Mouse (Mus musculus): ENCODE measurements around the gene Golgb1. TPM values are rescaled to one million over a fixed set of nuclear protein-coding genes. Genes with fewer than 3 reads are reported as not detected.

Gene Golgb1
- polyA plus RNA-seq, 1 experiment from 2014 or later, result 97.2 TPM

DNA sequence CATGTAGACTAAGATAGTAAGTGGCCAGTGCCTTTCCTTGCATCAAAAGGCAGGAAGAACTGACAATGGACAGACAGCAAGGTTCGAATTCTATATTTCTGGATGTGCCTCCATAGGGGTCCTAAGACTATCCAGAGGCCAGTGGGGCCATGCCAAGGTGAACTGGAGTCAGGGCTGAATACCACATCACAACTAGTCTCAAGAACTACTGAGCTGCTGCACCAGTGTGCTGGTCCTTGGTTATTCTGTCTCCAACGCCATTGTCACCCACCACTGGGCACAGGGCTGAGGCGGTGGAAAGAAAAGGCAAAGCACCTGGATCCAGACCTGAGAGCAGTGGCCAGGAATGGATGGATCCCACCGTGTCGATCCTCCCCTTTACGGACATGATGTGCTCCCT, 57.6 kb downstream of the Golgb1 start:
- Histone ChIP-seq H3K4me2 (ENCODE audit: low read depth, low read length) (no peak overlapping the region), H3K9me3 (ENCODE audit: control insufficient read depth, low read length) (no peaks in the 10 kb centered on the region), H3K36me3 (ENCODE audit: control insufficient read depth, insufficient read depth, low read length) (peaks cover 19% of the 10 kb centered on the region), H3K4me3 (ENCODE audit: low read length) (no peak overlapping the region), H3K27me3 (ENCODE audit: control insufficient read depth, insufficient read depth, low read depth, low read length) (no peaks in the 10 kb centered on the region), H3K4me1 (replicated peaks; ENCODE audit: control insufficient read depth, insufficient read depth, low read length) (no peaks in the 10 kb centered on the region; the same call in 1 of the 2 replicates), H3K9ac (ENCODE audit: low read length) (no peak overlapping the region), H3K27ac (ENCODE audit: low read length) (no peak overlapping the region)
- ATAC-seq (ENCODE audit: low read depth), result no peak
- WGBS, result 89% methylated on average over 6 of the region's 6 CpGs

GRCm38 (mm10) chr16:36934131-36934840, 59.3 kb downstream of the Golgb1 start:
- Histone ChIP-seq H3K4me1 (replicated peaks; ENCODE audit: control insufficient read depth, insufficient read depth, low read length) (no peaks in the 10 kb centered on the region; the same call in 1 of the 2 replicates), H3K9me3 (ENCODE audit: control insufficient read depth, low read length) (no peaks in the 10 kb centered on the region), H3K9ac (ENCODE audit: low read length) (no peak overlapping the region), H3K27me3 (ENCODE audit: control insufficient read depth, insufficient read depth, low read depth, low read length) (no peaks in the 10 kb centered on the region), H3K4me3 (ENCODE audit: low read length) (no peak overlapping the region), H3K27ac (ENCODE audit: low read length) (no peak overlapping the region), H3K4me2 (ENCODE audit: low read depth, low read length) (no peak overlapping the region), H3K36me3 (ENCODE audit: control insufficient read depth, insufficient read depth, low read length) (peaks cover 9% of the 10 kb centered on the region)
- peak; percentile 52 for ATAC-seq (ENCODE audit: low read depth)
- WGBS, result 37% methylated on average over 6 of the region's 6 CpGs

DNA sequence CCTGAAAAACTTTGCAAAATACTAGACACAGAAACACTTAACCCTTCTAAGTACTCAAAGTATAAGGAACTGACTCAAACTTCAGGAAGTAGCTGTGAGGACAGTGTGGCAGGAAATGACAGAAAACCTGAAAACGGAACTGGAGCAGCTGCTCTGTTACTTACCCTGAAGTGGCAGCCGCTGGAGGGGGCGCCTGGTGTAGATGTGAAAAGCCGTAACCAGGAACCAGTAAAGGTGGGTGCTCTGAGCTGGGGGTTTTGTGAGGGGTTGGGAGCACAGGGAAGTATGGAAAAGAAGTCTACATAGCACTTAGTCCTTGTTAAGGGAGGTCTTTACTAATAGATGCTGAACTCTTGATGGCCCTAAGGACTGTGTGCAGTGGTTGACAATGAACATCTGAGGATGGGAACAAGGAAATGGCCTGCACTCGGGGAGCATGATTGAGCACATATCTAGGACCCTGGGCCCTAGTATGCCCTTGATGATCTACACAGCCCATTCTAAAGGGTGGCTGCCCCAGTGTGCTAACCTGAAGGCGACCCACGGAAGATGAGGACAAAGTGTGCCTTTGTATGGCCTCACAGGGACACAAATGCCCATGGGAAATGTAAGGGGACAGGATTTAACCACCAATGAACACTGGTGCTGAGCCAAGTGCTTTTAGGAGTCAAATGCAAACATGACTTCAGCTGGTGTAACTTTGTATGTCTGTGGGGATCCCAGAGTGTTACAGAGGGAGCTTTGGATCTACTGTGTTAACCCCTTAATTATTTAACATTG, 60.1 kb downstream of the Golgb1 start, which contains the start of gene Hcls1:
TSS of gene Hcls1 (plus strand) at position 143 of the 780 bp plus-strand sequence.
- no peak for ATAC-seq (ENCODE audit: low read depth)
- Histone ChIP-seq H3K36me3 (ENCODE audit: control insufficient read depth, insufficient read depth, low read length) (peaks cover 5% of the 10 kb centered on the region; the same call in 1 of the 2 replicates), H3K9me3 (ENCODE audit: control insufficient read depth, low read length) (no peaks in the 10 kb centered on the region), H3K4me3 (ENCODE audit: low read length) (no peak within 1 kb of the TSS), H3K4me1 (replicated peaks; ENCODE audit: control insufficient read depth, insufficient read depth, low read length) (no peaks in the 10 kb centered on the region; the same call in 1 of the 2 replicates), H3K9ac (ENCODE audit: low read length) (no peak within 1 kb of the TSS), H3K4me2 (ENCODE audit: low read depth, low read length) (no peak within 1 kb of the TSS), H3K27ac (ENCODE audit: low read length) (no peak within 1 kb of the TSS), H3K27me3 (ENCODE audit: control insufficient read depth, insufficient read depth, low read depth, low read length) (no peaks in the 10 kb centered on the region)
- 52% methylated on average over 7 of the region's 7 CpGs for WGBS

DNA sequence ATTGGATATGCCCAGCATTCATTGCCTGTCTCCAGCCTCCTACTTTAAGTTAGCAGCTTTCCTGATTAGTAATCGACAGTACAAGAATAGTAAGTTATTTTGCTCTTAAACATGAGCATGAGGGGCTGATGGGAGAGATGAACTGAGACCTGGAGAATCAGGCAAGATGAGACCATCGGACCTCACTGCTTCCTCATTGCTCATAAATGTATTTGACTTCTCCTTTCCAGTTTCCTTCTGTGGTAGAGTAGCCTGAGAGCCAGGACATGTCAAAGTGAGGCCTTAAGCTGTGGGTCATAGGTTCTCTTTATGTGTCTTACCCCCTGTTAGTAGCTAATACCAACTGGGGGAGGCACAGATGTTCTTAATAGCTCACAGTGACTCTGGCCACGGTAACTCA, 60.9 kb downstream of the Golgb1 start:
- Histone ChIP-seq H3K4me2 (ENCODE audit: low read depth, low read length) (no peak overlapping the region), H3K4me1 (replicated peaks; ENCODE audit: control insufficient read depth, insufficient read depth, low read length) (no peaks in the 10 kb centered on the region; the same call in 1 of the 2 replicates), H3K9ac (ENCODE audit: low read length) (no peak overlapping the region), H3K36me3 (ENCODE audit: control insufficient read depth, insufficient read depth, low read length) (peaks cover 5% of the 10 kb centered on the region; the same call in 1 of the 2 replicates), H3K9me3 (ENCODE audit: control insufficient read depth, low read length) (no peaks in the 10 kb centered on the region), H3K27me3 (ENCODE audit: control insufficient read depth, insufficient read depth, low read depth, low read length) (no peaks in the 10 kb centered on the region), H3K27ac (ENCODE audit: low read length) (no peak overlapping the region), H3K4me3 (ENCODE audit: low read length) (no peak overlapping the region)
- ATAC-seq (ENCODE audit: low read depth), result no peak
- 80% methylated on average over 3 of the region's 3 CpGs for WGBS

GRCm38 (mm10) chr16:36941137-36941727, 66.3 kb downstream of the Golgb1 start:
- H3K4me3 ChIP-seq (ENCODE audit: low read length), result no peak overlapping the region
- H3K36me3 ChIP-seq (ENCODE audit: control insufficient read depth, insufficient read depth, low read length), result no peaks in the 10 kb centered on the region
- ATAC-seq (ENCODE audit: low read depth), result no peak
- 51% methylated on average over 6 of the region's 6 CpGs for WGBS
- no peak overlapping the region for H3K27ac ChIP-seq (ENCODE audit: low read length)
- H3K27me3 ChIP-seq (ENCODE audit: control insufficient read depth, insufficient read depth, low read depth, low read length), result no peaks in the 10 kb centered on the region
- H3K4me1 ChIP-seq (replicated peaks; ENCODE audit: control insufficient read depth, insufficient read depth, low read length), result no peaks in the 10 kb centered on the region
- no peak overlapping the region for H3K9ac ChIP-seq (ENCODE audit: low read length)
- H3K4me2 ChIP-seq (ENCODE audit: low read depth, low read length), result no peak overlapping the region
- no peaks in the 10 kb centered on the region for H3K9me3 ChIP-seq (ENCODE audit: control insufficient read depth, low read length)

DNA sequence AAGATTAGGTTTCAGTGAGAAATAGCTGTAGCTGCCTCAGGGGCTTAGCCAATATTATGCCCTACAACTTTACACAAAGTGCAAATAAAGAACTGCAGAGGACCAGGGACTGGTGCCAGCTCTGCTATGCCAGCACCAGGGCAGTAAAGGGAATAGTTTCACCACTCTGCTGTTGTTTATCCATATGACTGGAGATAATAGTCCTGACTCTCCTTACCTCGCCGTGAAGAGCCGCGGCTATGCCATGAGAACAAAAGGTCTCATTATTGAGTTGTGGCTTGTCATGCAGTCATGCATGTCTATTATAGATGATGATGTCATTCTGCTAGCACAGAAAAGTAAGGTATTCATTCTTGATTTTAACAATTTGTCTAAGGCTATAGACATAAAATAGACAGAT, 67.0 kb downstream of the Golgb1 start:
- H3K36me3 ChIP-seq (ENCODE audit: control insufficient read depth, insufficient read depth, low read length), result no peaks in the 10 kb centered on the region
- 65% methylated on average over 4 of the region's 4 CpGs for WGBS
- no peak for ATAC-seq (ENCODE audit: low read depth)
- H3K9ac ChIP-seq (ENCODE audit: low read length), result no peak overlapping the region
- no peaks in the 10 kb centered on the region for H3K4me1 ChIP-seq (replicated peaks; ENCODE audit: control insufficient read depth, insufficient read depth, low read length)
- no peak overlapping the region for H3K4me2 ChIP-seq (ENCODE audit: low read depth, low read length)
- no peaks in the 10 kb centered on the region for H3K27me3 ChIP-seq (ENCODE audit: control insufficient read depth, insufficient read depth, low read depth, low read length)
- H3K4me3 ChIP-seq (ENCODE audit: low read length), result no peak overlapping the region
- H3K27ac ChIP-seq (ENCODE audit: low read length), result no peak overlapping the region
- no peaks in the 10 kb centered on the region for H3K9me3 ChIP-seq (ENCODE audit: control insufficient read depth, low read length)

DNA sequence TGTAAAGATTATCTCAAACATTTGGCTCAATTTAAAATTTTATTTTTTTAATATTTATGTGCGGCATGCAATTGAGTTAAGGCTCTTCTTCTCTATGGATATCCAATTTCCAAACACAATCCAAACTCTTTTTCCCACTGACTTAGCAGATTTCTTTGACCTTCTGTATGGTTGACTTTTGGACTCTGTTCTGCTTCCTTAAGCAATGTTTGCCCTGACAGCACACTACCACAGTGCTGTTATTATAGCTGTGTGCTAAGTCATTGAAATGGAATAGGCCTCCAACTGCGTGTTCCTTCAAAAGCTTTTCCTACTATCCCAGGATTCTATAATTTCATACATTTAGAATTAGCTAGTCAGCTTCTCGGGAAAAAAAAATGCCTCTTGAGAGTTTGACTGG, 68.7 kb downstream of the Golgb1 start:
- Histone ChIP-seq H3K36me3 (ENCODE audit: control insufficient read depth, insufficient read depth, low read length) (no peaks in the 10 kb centered on the region), H3K9me3 (ENCODE audit: control insufficient read depth, low read length) (no peaks in the 10 kb centered on the region), H3K27me3 (ENCODE audit: control insufficient read depth, insufficient read depth, low read depth, low read length) (no peaks in the 10 kb centered on the region), H3K4me3 (ENCODE audit: low read length) (no peak overlapping the region), H3K9ac (ENCODE audit: low read length) (no peak overlapping the region), H3K4me1 (replicated peaks; ENCODE audit: control insufficient read depth, insufficient read depth, low read length) (no peaks in the 10 kb centered on the region), H3K27ac (ENCODE audit: low read length) (no peak overlapping the region), H3K4me2 (ENCODE audit: low read depth, low read length) (no peak overlapping the region)
- 91% methylated on average over 3 of the region's 3 CpGs for WGBS
- no peak for ATAC-seq (ENCODE audit: low read depth)

- Histone ChIP-seq H3K36me3 (ENCODE audit: control insufficient read depth, insufficient read depth, low read length) (no peaks in the 10 kb centered on the region), H3K27me3 (ENCODE audit: control insufficient read depth, insufficient read depth, low read depth, low read length) (no peaks in the 10 kb centered on the region), H3K9me3 (ENCODE audit: control insufficient read depth, low read length) (no peaks in the 10 kb centered on the region), H3K9ac (ENCODE audit: low read length) (no peak overlapping the region), H3K4me1 (replicated peaks; ENCODE audit: control insufficient read depth, insufficient read depth, low read length) (no peaks in the 10 kb centered on the region), H3K4me2 (ENCODE audit: low read depth, low read length) (no peak overlapping the region), H3K4me3 (ENCODE audit: low read length) (no peak overlapping the region), H3K27ac (ENCODE audit: low read length) (no peak overlapping the region)
- ATAC-seq (ENCODE audit: low read depth), result no peak
- WGBS, result 63% methylated on average over 12 of the region's 12 CpGs
These were observed 70.0 kb downstream of the Golgb1 start for GRCm38 (mm10) chr16:36944895-36945424.

Measured in lung, embryonic 16.5 days (tissue).